Mouse (Mus musculus): ENCODE data around the gene Galns.

DNA sequence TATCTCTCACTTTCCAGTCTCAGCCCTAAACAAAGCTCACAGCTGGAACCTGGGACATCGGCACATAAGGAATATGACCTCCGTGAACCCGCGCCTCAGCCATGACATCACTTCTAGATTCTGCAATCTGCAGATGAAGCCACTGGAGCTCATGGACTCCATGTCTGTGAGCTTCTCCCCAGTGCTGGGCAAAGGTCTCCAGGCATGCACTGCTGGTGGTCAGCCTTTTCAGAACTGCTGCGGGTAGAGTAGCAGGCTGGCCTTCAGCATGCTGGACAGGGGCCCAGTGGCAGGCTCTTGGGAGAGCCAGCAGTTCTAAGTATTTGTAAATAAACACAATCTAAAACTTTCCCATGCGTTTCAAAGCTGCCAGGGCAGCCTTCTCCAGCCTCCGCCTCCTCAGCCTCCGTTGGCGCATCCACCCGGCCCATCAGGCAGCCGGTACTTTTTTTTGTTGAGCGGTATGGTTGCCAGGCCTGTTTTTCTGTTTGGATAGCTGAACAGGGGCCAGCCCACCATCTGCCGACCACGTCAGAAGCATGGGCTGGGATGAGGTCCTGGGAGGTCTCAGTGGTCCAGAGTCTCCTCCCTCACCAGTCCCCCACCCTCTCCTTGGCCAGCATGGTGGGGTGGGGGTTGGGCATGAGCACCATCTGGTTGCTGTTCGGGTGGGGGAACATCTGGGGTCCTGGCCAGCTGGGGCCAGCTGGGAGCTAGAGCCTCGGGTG lies 28.4 kb upstream of the Galns start:
- TF ChIP-seq CTCF (IDR thresholded peaks at IDR 0.05; ENCODE audit: insufficient read depth, low read depth, low read length) (no peak), POLR2A (IDR thresholded peaks at IDR 0.05; ENCODE audit: insufficient read depth, low read depth, low read length) (no peak)

Measured in olfactory bulb, adult 2 months (tissue).